Mouse (Mus musculus): ENCODE data around the gene Gm20683.

DNA sequence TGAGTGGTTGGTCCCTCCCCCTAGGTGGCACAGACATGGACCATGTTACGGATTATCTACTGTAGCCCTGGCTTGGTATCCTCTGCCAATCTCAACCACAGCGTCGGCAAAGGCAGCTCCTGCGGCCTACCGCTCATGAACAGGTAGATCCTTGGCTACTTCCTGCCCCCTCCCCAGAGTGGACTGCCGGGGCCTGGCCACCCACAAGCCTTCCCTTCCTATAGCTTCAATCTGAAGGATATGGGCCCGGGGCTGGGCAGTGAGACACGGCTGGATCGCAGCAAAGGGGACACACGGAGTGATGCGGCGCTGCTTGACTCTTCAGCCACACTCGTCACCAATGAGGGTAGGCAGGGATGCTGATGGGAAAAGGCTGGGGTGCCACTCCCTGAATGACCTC, 14.6 kb downstream of the Gm20683 start:
- TF ChIP-seq CTCF (IDR thresholded peaks at IDR 0.05; ENCODE audit: low read depth) (no peak), EP300 (IDR thresholded peaks at IDR 0.05; ENCODE audit: low read depth) (no peak)
